Comparison of ENCODE assay signal across 8 mouse cellular contexts in the genomic region with DNA sequence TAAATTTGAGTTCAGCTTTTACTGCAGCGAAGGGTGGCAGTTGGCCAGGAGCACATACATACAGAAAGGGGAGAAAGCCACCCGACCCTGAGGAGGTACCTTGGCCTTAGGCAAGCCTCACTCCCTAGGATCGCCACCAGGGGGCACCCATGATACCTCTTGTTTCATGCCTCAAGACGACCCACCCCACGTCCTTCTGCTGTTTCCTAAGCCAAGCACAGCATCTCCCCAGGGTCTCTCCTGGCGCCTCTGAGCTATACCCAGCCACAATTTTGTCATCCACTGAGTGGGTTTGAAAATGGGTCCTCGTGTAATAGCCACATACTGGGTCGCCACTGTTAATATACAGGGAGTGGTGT. TPM values are rescaled to one million over a fixed set of nuclear protein-coding genes. Genes with fewer than 3 reads are reported as not detected.
DNase-seq lines count a peak whose midpoint lies in the region; ATAC-seq lines count a peak whose summit lies in the region.

No protein-coding gene starts in this region.

- WGBS in intestine, embryonic 14.5 days = 14% methylated on average over 8 of the region's 8 CpGs

- H3K4me3 ChIP-seq in intestine, embryonic 14.5 days (ENCODE audit: low read depth, low read length) = no peak overlapping the region

- no peak overlapping the region for H3K9ac ChIP-seq in intestine, embryonic 14.5 days (ENCODE audit: low read length)

- H3K9me3 ChIP-seq in intestine, embryonic 14.5 days (ENCODE audit: control insufficient read depth, low read length) = no peaks in the 10 kb centered on the region

- no peak overlapping the region for H3K4me2 ChIP-seq in intestine, embryonic 14.5 days (ENCODE audit: low read length)

- H3K27ac ChIP-seq in intestine, embryonic 14.5 days (ENCODE audit: low read depth) = no peak overlapping the region

- 0 out of 2 replicates have a peak, but pooled peaks cover 6% of the 10 kb centered on the region for H3K4me1 ChIP-seq in intestine, embryonic 14.5 days (replicated peaks; ENCODE audit: control insufficient read depth, insufficient read depth, low read length)

- peak; percentile 89 to 90 for DNase-seq in cerebellum, postnatal 36 days
- peak; percentile 90 for DNase-seq in gastrocnemius, postnatal 10 days
- DNase-seq in intestine, embryonic 14.5 days (ENCODE audit: low spot score) = peak; percentile 97
- peak; percentile 85 to 88 for DNase-seq in left cerebral cortex, postnatal 14 days (ENCODE audit: low spot score in 2 of 2)
- DNase-seq in mesoderm, embryonic 11.5 days (ENCODE audit: low read depth, low spot score) = peak; percentile 93
- peak; percentile 86 for DNase-seq in skeletal muscle tissue, adult 2 months (ENCODE audit: low read depth, low spot score)
- DNase-seq in yolk sac, embryonic 10.5 days (ENCODE audit: low spot score) = peak; percentile 81

- intact Hi-C loops in left cerebral cortex, postnatal 14 days (cut with DNase I) = loop anchor here (1.0 to 2.0 kb wide), 2 partner anchors 36 to 63 kb away; no protein-coding TSS in a partner anchor

- 0 out of 2 replicates have a peak, but pooled peaks cover 3% of the 10 kb centered on the region for H3K27me3 ChIP-seq in intestine, embryonic 14.5 days (replicated peaks; ENCODE audit: control insufficient read depth, insufficient read depth, low read length)

- H3K36me3 ChIP-seq in intestine, embryonic 14.5 days (ENCODE audit: control insufficient read depth, insufficient read depth, low read length) = no peaks in the 10 kb centered on the region

- peak; percentile 84 for ATAC-seq in activated CD4-positive, CD25-positive, alpha-beta regulatory T cell, adult 4 months
- ATAC-seq in intestine, embryonic 14.5 days (replicated peaks; ENCODE audit: low FRiP score, low TSS enrichment, low read depth) = peak; percentile 40; the same call in 1 of the 2 replicates

RNA-seq across cellular contexts. Expression of a gene that starts 8.4 kb away (rescaled TPM):
- polyA plus RNA-seq in activated CD4-positive, CD25-positive, alpha-beta regulatory T cell, adult 4 months (2017; shearing (Covaris generic)) = 10 to 100 TPM; 11.0 to 15.2 TPM
- 10 to 100 TPM; 54.0 to 64.8 TPM for total RNA-seq in gastrocnemius, postnatal 10 days (2021)
- 46.9 and 47.7 TPM in 2 replicates for polyA plus RNA-seq in intestine, embryonic 14.5 days (2014; fragmentation: Nextera tagmentation; extraction: Ambion mirVana)
- 10 to 100 TPM; 44.2 to 51.7 TPM for total RNA-seq in left cerebral cortex, postnatal 14 days (2021)

RNA-seq across cellular contexts. Expression of a gene that starts 26.7 kb away (rescaled TPM):
- 10 to 100 TPM in 1 of 2 experiments, 1 to 10 TPM in 1; 7.4 to 17.2 TPM for polyA plus RNA-seq in activated CD4-positive, CD25-positive, alpha-beta regulatory T cell, adult 4 months (2017; shearing (Covaris generic))
- 10 to 100 TPM; 13.2 to 15.0 TPM for total RNA-seq in gastrocnemius, postnatal 10 days (2021)
- polyA plus RNA-seq in intestine, embryonic 14.5 days (2014; fragmentation: Nextera tagmentation; extraction: Ambion mirVana) = 11.6 and 12.9 TPM in 2 replicates
- total RNA-seq in left cerebral cortex, postnatal 14 days (2021) = 10 to 100 TPM; 37.8 to 38.5 TPM

RNA-seq across cellular contexts. Expression of a gene that starts 32.5 kb away (rescaled TPM):
- polyA plus RNA-seq in activated CD4-positive, CD25-positive, alpha-beta regulatory T cell, adult 4 months (2017; shearing (Covaris generic)) = 1 to 10 TPM; 1.4 to 1.5 TPM
- 10 to 100 TPM; 24.3 to 25.4 TPM for total RNA-seq in gastrocnemius, postnatal 10 days (2021)
- polyA plus RNA-seq in intestine, embryonic 14.5 days (2014; fragmentation: Nextera tagmentation; extraction: Ambion mirVana) = 24.1 and 27.5 TPM in 2 replicates
- total RNA-seq in left cerebral cortex, postnatal 14 days (2021) = 100 to 1,000 TPM; 187 to 194 TPM

RNA-seq across cellular contexts. Expression of a gene that starts 38.1 kb away (rescaled TPM):
- polyA plus RNA-seq in activated CD4-positive, CD25-positive, alpha-beta regulatory T cell, adult 4 months (2017; shearing (Covaris generic)) = under 1 TPM; 0.11 to 0.17 TPM
- 1 to 10 TPM; 4.2 to 4.5 TPM for total RNA-seq in gastrocnemius, postnatal 10 days (2021)
- 1.5 and 1.8 TPM in 2 replicates for polyA plus RNA-seq in intestine, embryonic 14.5 days (2014; fragmentation: Nextera tagmentation; extraction: Ambion mirVana)
- 1 to 10 TPM; 2.7 to 3.1 TPM for total RNA-seq in left cerebral cortex, postnatal 14 days (2021)

RNA-seq across cellular contexts. Expression of a gene that starts 42.0 kb away (rescaled TPM):
- polyA plus RNA-seq in activated CD4-positive, CD25-positive, alpha-beta regulatory T cell, adult 4 months (2017; shearing (Covaris generic)) = not detected
- not detected for total RNA-seq in gastrocnemius, postnatal 10 days (2021)
- polyA plus RNA-seq in intestine, embryonic 14.5 days (2014; fragmentation: Nextera tagmentation; extraction: Ambion mirVana) = 0.53 and 1.1 TPM in 2 replicates
- not detected for total RNA-seq in left cerebral cortex, postnatal 14 days (2021)

Comparison
In these comparisons a context has a peak if more than half of its experiments do, and no peak if none do; other contexts are left out.
1. RNA of a gene that starts 32.5 kb away (total RNA-seq): 187 to 194 TPM in left cerebral cortex, postnatal 14 days; 24.3 to 25.4 TPM in gastrocnemius, postnatal 10 days; every median in the first group is over 4 times any median in the second.
2. Peak in every context shown above with its lines, with median percentiles within 50 percentile points of each other: DNase-seq.